Mouse (Mus musculus) cerebellum, adult 9-10 months (tissue): ENCODE results near the gene Gm21970.

Experiments used
- DNase-seq: peaks from one replicate; pipeline ENCODE4 v3.0.0; 2022

Gm21970 gene

GRCm38 (mm10) chr16:91465505-91466240, 74.2 kb downstream of the Gm21970 start:
- no peak for DNase-seq

GRCm38 (mm10) chr16:91466566-91466965, 75.0 kb downstream of the Gm21970 start:
- DNase-seq, result no peak
